Mouse (Mus musculus): ENCODE measurements around the gene Cd1d1. TPM values are rescaled to one million over a fixed set of nuclear protein-coding genes. Genes with fewer than 3 reads are reported as not detected.

The Cd1d1 gene
- total RNA-seq, 2 experiments from 2014 or later, result 1.8 to 6.4 TPM

DNA sequence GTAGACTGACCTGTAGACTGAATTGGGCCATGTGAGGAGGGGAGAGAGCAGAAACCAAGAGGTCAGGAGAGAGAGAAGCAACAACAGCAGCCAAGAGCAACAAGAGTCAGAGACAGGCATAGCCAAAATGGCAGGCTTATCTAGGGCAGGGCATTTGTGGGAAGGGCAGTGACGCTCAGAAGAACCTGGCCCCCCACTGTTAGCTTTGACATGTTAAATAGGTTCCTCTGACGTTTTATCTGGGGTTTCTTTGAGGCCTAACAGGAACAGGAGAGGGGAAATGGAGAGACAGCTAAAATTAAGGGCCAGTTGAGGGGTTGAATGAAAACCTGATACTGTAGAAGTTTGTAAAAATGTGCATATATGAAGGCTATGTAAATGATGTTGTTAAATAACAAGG lies 48.6 kb downstream of the Cd1d1 start:
- intact Hi-C loops (cut with DNase I), result no loop called here

More for the DNA sequence above, 48.6 kb downstream of the Cd1d1 start:
- H3K27ac ChIP-seq, result no peak overlapping the region
- DNase-seq, result no peak
- no peak overlapping the region for H3K4me3 ChIP-seq
- no peak for TF ChIP-seq CTCF (IDR thresholded peaks at IDR 0.05)

Other genes with a start within 250 kb of the Cd1d1 start
- 1 to 10 TPM in 1 of 2 experiments, under 1 TPM in 1; 0.64 to 1.4 TPM for gene Dclk2, start 78.6 kb downstream of the Cd1d1 start, total RNA-seq (2021)
- 1 to 10 TPM; 4.1 to 5.7 TPM for gene Kirrel, start 175.3 kb upstream of the Cd1d1 start, total RNA-seq (2021)

Data from gastrocnemius, adult 2 months (tissue).